Mouse (Mus musculus) stomach, embryonic 15.5 days (tissue): Measurements from ENCODE around the gene Itga8. TPM values are rescaled to one million over a fixed set of nuclear protein-coding genes. Genes with fewer than 3 reads are reported as not detected.

Source experiments
- ATAC-seq: fragments of 200-750 bp; cut with Nextera tagmentation; 2 replicates; pipeline ENCODE4 v1.8.0; 2017; ENCODE audit warnings: low read depth, moderate number of reproducible peaks, moderate TSS enrichment; ENCODE audit not compliant: insufficient read depth, low FRiP score
- H3K27ac ChIP-seq: fragments of 300-500 bp; sonication (generic); 2 replicates; pipeline ENCODE4 v1.5.1; 2015; ENCODE audit warnings: mild to moderate bottlenecking, inconsistent platforms
- H3K27me3 ChIP-seq: fragments of 300-500 bp; sonication (generic); replicated peaks from 2 replicates; pipeline ENCODE4 v1.6.1; 2015; ENCODE audit warnings: inconsistent platforms
- H3K36me3 ChIP-seq: fragments of 300-500 bp; sonication (generic); 2 replicates; pipeline ENCODE4 v1.6.1; 2015; ENCODE audit warnings: inconsistent platforms
- H3K4me1 ChIP-seq: fragments of 300-500 bp; sonication (generic); 2 replicates; pipeline ENCODE4 v1.6.1; 2015; ENCODE audit warnings: inconsistent platforms
- H3K4me2 ChIP-seq: fragments of 300-500 bp; sonication (generic); 2 replicates; pipeline ENCODE4 v1.6.1; 2015; ENCODE audit warnings: mild to moderate bottlenecking, inconsistent platforms
- H3K4me3 ChIP-seq: fragments of 300-500 bp; sonication (generic); replicated peaks from 2 replicates; pipeline ENCODE4 v1.5.1; 2015; ENCODE audit warnings: inconsistent platforms
- H3K9ac ChIP-seq: fragments of 300-500 bp; sonication (generic); 2 replicates; pipeline ENCODE4 v1.6.1; 2015; ENCODE audit warnings: inconsistent platforms
- H3K9me3 ChIP-seq: fragments of 300-500 bp; sonication (generic); 2 replicates; pipeline ENCODE4 v1.6.1; 2016; ENCODE audit warnings: inconsistent platforms
- WGBS: fragments of 180-500 bp; shearing (Covaris S2); methylation state at CpG from one replicate; pipeline ENCODE4 v1.1.7; 2015; 5-methylcytosine and 5-hydroxymethylcytosine counted together
- polyA plus RNA-seq: library from polyadenylated mRNA; unstranded; fragments of >200 nt; fragmentation: Nextera tagmentation; extraction: Ambion mirVana; gene quantifications from 2 replicates; pipeline ENCODE4 v1.2.1, GENCODE M21; 2015

The Itga8 gene
- polyA plus RNA-seq, 1 experiment from 2014 or later = 16.7 TPM

GRCm38 (mm10) chr2:12060034-12060723 is 241.5 kb downstream of the Itga8 start:
- H3K9me3 ChIP-seq = no peaks in the 10 kb centered on the region
- no peak overlapping the region for H3K4me3 ChIP-seq
- H3K36me3 ChIP-seq = no peaks in the 10 kb centered on the region
- no peak overlapping the region for H3K9ac ChIP-seq
- no peaks in the 10 kb centered on the region for H3K27me3 ChIP-seq
- no peaks in the 10 kb centered on the region for H3K4me1 ChIP-seq
- 36% methylated on average over 5 of the region's 5 CpGs for WGBS
- no peak overlapping the region for H3K4me2 ChIP-seq
- peak overlapping the region; percentile 59; the same call in 1 of the 2 replicates for H3K27ac ChIP-seq
- peak; percentile 94 for ATAC-seq

Other genes with a start within 250 kb of the Itga8 start
- gene Mindy3, start 117.5 kb upstream of the Itga8 start, polyA plus RNA-seq = 23.5 and 25.3 TPM in 2 replicates